Mouse (Mus musculus) midbrain, embryonic 12.5 days (tissue): ENCODE results near the gene Olfr435. TPM values are rescaled to one million over a fixed set of nuclear protein-coding genes. Genes with fewer than 3 reads are reported as not detected.
"Not testable (repeated sequence)": the region's sequence is repeated elsewhere in the genome, so short reads cannot be mapped to it uniquely, and the experiment has no call there.

Source experiments
- ATAC-seq: fragments of 200-750 bp; cut with Nextera tagmentation; 2 replicates; pipeline ENCODE4 v1.8.0; 2017; ENCODE audit warnings: low read depth, moderate TSS enrichment, moderate library complexity; ENCODE audit not compliant: low FRiP score
- H3K27ac ChIP-seq: fragments of 300-500 bp; sonication (generic); replicated peaks from 2 replicates; pipeline ENCODE4 v1.5.1; 2016; ENCODE audit warnings: mild to moderate bottlenecking
- H3K27me3 ChIP-seq: fragments of 300-500 bp; sonication (generic); 2 replicates; pipeline ENCODE4 v1.6.1; 2016; ENCODE audit warnings: mild to moderate bottlenecking
- H3K36me3 ChIP-seq: fragments of 300-500 bp; sonication (generic); 2 replicates; pipeline ENCODE4 v1.6.1; 2016
- H3K4me1 ChIP-seq: fragments of 300-500 bp; sonication (generic); 2 replicates; pipeline ENCODE4 v1.6.1; 2016
- H3K4me2 ChIP-seq: fragments of 300-500 bp; sonication (generic); replicated peaks from 2 replicates; pipeline ENCODE4 v1.6.1; 2016; ENCODE audit warnings: mild to moderate bottlenecking, moderate library complexity
- H3K4me3 ChIP-seq: fragments of 300-500 bp; sonication (generic); 2 replicates; pipeline ENCODE4 v1.5.1; 2016; ENCODE audit warnings: mild to moderate bottlenecking
- H3K9ac ChIP-seq: fragments of 300-500 bp; sonication (generic); replicated peaks from 2 replicates; pipeline ENCODE4 v1.6.1; 2016; ENCODE audit warnings: mild to moderate bottlenecking, moderate library complexity
- H3K9me3 ChIP-seq: fragments of 300-500 bp; sonication (generic); 2 replicates; pipeline ENCODE4 v1.6.1; 2016; ENCODE audit warnings: mild to moderate bottlenecking
- WGBS: fragments of 180-500 bp; shearing (Covaris S2); methylation state at CpG from one replicate; pipeline ENCODE4 v1.1.7; 2016; 5-methylcytosine and 5-hydroxymethylcytosine counted together
- polyA plus RNA-seq: library from polyadenylated mRNA; unstranded; fragments of >200 nt; fragmentation: Nextera tagmentation; extraction: Ambion mirVana; gene quantifications from 2 replicates; pipeline ENCODE4 v1.2.1, GENCODE M21; 2016

The Olfr435 gene
- polyA plus RNA-seq, 1 experiment from 2014 or later: not detected

- not testable (repeated sequence) for H3K27me3 ChIP-seq, H3K9me3 ChIP-seq, H3K4me2 ChIP-seq, H3K9ac ChIP-seq, H3K4me1 ChIP-seq, H3K4me3 ChIP-seq, H3K36me3 ChIP-seq, H3K27ac ChIP-seq, ATAC-seq
- 88% methylated on average over 1 of the region's 1 CpGs for WGBS
These were observed 34.3 kb downstream of the Olfr435 start, which contains the start of gene Olfr47 for GRCm38 (mm10) chr6:43231255-43231654. TSS of gene Olfr47 (plus strand) at chr6:43231529.

DNA sequence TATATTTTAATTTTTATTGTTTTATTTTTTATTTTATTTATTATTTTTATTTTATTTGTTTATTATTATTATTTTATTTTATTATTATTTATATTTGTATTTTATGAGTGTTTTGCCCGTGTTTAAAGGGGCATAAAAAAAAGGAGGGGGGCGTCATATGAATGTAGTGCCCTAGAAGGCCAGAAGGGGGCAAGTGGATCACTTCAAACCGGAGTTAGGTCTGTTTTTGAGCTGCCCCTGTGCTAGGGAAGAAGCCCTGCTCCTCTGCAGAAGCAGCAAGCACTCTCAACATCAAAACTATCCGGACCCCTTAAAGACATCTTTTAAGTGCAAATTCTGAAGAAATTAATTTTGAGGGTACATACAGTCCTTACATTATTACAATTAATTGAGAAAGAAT is 45.1 kb downstream of the Olfr435 start:
- WGBS: 15% methylated on average over 4 of the region's 4 CpGs
- Histone ChIP-seq H3K27me3 (no peaks in the 10 kb centered on the region), H3K36me3 (no peaks in the 10 kb centered on the region), H3K4me2 (no peak overlapping the region), H3K9me3 (no peaks in the 10 kb centered on the region), H3K4me3 (no peak overlapping the region), H3K4me1 (no peaks in the 10 kb centered on the region), H3K27ac (no peak overlapping the region), H3K9ac (no peak overlapping the region)
- peak; percentile 62; the same call in 1 of the 2 replicates for ATAC-seq

DNA sequence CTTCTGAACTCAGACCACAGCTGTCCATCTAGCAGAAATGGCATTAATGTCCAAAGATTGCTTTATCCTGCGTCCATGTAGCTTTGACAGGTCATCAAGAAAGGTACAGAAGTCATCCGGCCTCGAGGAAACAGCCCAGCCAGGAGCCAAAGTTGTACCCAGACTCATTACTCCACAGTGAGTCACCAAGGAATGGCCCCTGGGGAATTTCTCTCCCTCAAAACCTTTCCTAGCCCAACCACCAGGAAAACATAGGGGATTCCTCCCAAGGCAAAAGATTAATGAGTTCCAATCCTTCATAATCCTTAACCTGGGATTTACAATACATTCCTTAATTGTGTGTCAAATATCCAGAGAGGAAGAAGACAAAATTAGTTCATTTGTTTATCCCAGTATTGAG is 50.5 kb downstream of the Olfr435 start:
- ATAC-seq: no peak
- Histone ChIP-seq H3K9ac (no peak overlapping the region), H3K9me3 (no peaks in the 10 kb centered on the region), H3K36me3 (no peaks in the 10 kb centered on the region), H3K4me3 (no peak overlapping the region), H3K4me1 (no peaks in the 10 kb centered on the region), H3K4me2 (no peak overlapping the region), H3K27ac (no peak overlapping the region), H3K27me3 (no peaks in the 10 kb centered on the region)
- WGBS: 76% methylated on average over 3 of the region's 3 CpGs

- 85% methylated on average over 1 of the region's 1 CpGs for WGBS
- H3K9me3 ChIP-seq: no peaks in the 10 kb centered on the region
- H3K27ac ChIP-seq: no peak overlapping the region
- no peaks in the 10 kb centered on the region for H3K36me3 ChIP-seq
- no peak overlapping the region for H3K4me2 ChIP-seq
- no peaks in the 10 kb centered on the region for H3K4me1 ChIP-seq
- H3K27me3 ChIP-seq: no peaks in the 10 kb centered on the region
- no peak overlapping the region for H3K4me3 ChIP-seq
- no peak overlapping the region for H3K9ac ChIP-seq
- no peak for ATAC-seq
These were observed 56.0 kb downstream of the Olfr435 start for GRCm38 (mm10) chr6:43252994-43253393.

Other genes with a start within 250 kb of the Olfr435 start
- gene Olfr444, start 248.1 kb upstream of the Olfr435 start, polyA plus RNA-seq: not detected in 2 replicates
- not detected in 2 replicates for gene Olfr441, start 90.8 kb upstream of the Olfr435 start, polyA plus RNA-seq
- not detected in 2 replicates for gene Olfr237-ps1, start 50.6 kb upstream of the Olfr435 start, polyA plus RNA-seq
- gene Olfr437, start 33.9 kb upstream of the Olfr435 start, polyA plus RNA-seq: not detected in 2 replicates
- not detected in 2 replicates for gene Olfr13, start 25.0 kb upstream of the Olfr435 start, polyA plus RNA-seq
- not detected in 2 replicates for gene Olfr434, start 15.9 kb downstream of the Olfr435 start, polyA plus RNA-seq
- not detected in 2 replicates for gene Olfr47, start 34.4 kb downstream of the Olfr435 start, polyA plus RNA-seq
- gene Arhgef5, start 68.4 kb downstream of the Olfr435 start, polyA plus RNA-seq: 2.8 and 3.2 TPM in 2 replicates
- gene Nobox, start 112.4 kb downstream of the Olfr435 start, polyA plus RNA-seq: not detected in 2 replicates